Mouse (Mus musculus) megakaryocyte progenitor cell, adult 5-6 weeks (primary cell): ENCODE measurements at regions not wholly inside any gene's neighbourhood (a gene's known extent, or its start where the extent isn't known, plus 50 kb on each side); places are given as distances from the start of the nearest gene placed in this dataset.

Source experiments
- ATAC-seq: replicated peaks from 2 replicates; pipeline ENCODE4 v1.8.0; 2016; ENCODE audit warnings: mild to moderate bottlenecking, moderate TSS enrichment, inconsistent platforms; ENCODE audit not compliant: poor library complexity

GRCm38 (mm10) chr3:56433495-56433894, 250.0 kb upstream of the Nbea start:
- no peak for ATAC-seq

- ATAC-seq: no peak
Measured at GRCm38 (mm10) chr3:56427201-56427600, 243.7 kb upstream of the Nbea start.

GRCm38 (mm10) chr3:56397851-56398496, 214.5 kb upstream of the Nbea start:
- no peak for ATAC-seq

- no peak for ATAC-seq
Measured at GRCm38 (mm10) chr3:56393134-56393533, 209.6 kb upstream of the Nbea start.

GRCm38 (mm10) chr3:56380316-56380715, 196.8 kb upstream of the Nbea start:
- ATAC-seq: no peak

GRCm38 (mm10) chr3:56379500-56379899, 196.0 kb upstream of the Nbea start:
- no peak for ATAC-seq

GRCm38 (mm10) chr3:56362543-56362942, 179.0 kb upstream of the Nbea start:
- no peak for ATAC-seq

GRCm38 (mm10) chr3:56357035-56357701, 173.7 kb upstream of the Nbea start:
- no peak for ATAC-seq

- no peak for ATAC-seq
Measured at GRCm38 (mm10) chr3:56356163-56356882, 172.8 kb upstream of the Nbea start.
